ENCODE assay signal across 9 mouse cellular contexts in the genomic region with DNA sequence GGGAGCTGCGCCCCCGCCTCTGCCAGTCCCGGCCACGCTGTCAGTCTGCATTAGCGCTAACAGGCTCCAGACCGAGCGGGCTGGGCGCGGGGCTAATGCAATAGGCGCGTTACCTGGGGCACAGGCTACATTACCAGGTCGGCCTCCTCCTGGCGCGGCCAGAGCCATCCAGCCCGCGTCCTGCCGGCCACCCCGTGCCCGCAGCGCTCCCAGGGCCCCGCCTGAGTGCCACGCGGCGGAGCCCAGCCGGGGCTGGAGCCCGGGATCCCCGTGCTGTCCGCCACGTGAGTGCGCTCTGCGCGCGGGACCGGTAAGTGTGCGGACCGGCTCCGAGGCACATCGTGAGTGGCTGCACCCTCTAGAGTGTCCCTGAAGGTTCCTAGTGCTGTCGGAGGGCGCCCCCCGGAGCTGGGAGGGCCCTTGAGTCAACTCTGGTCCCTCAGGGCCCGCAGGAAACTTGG. TPM values are rescaled to one million over a fixed set of nuclear protein-coding genes. Genes with fewer than 3 reads are reported as not detected.
DNase-seq lines count a peak whose midpoint lies in the region; ATAC-seq lines count a peak whose summit lies in the region.
"Had no signal": no experiment of that assay in that cellular context is flagged by ENCODE, and none has a peak within 500 bp of the region (broad histone marks: within the 10 kb centered on the region; RNA-seq: fewer than 3 reads in every experiment).

No protein-coding gene starts in this region.

- peak; percentile 50 for ATAC-seq in granulocyte monocyte progenitor cell, adult 5-6 weeks (replicated peaks; ENCODE audit: poor library complexity, severe bottlenecking)
- ATAC-seq in liver, embryonic 13.5 days (ENCODE audit: low read depth) = no peak

- H3K9me3 ChIP-seq in heart, embryonic 10.5 days = no peaks in the 10 kb centered on the region
- no peaks in the 10 kb centered on the region for H3K9me3 ChIP-seq in liver, embryonic 13.5 days (replicated peaks)

- peak overlapping the region; percentile 63 for H3K4me3 ChIP-seq in heart, embryonic 10.5 days
- H3K4me3 ChIP-seq in liver, embryonic 13.5 days (replicated peaks) = no peak overlapping the region; the same call in 1 of the 2 replicates

- DNase-seq in heart, embryonic 10.5 days (ENCODE audit: low spot score) = no peak
- no peak for DNase-seq in heart, postnatal 25 days (ENCODE audit: low spot score)
- DNase-seq in R1 (ENCODE audit: low read depth, low spot score) = peak; percentile 24
- no peak for DNase-seq in liver, embryonic 13.5 days
- DNase-seq in right cerebral cortex, postnatal 36 days (ENCODE audit: low spot score in 2 of 2) = no peak
- DNase-seq in urinary bladder, postnatal 14 days (ENCODE audit: low spot score) = no peak
- no peak for DNase-seq in cerebellum, adult 9-11 months

- H3K27me3 ChIP-seq in heart, embryonic 10.5 days (ENCODE audit: insufficient read depth, poor library complexity, severe bottlenecking) = peaks cover 90% of the 10 kb centered on the region
- peaks cover 50% of the 10 kb centered on the region for H3K27me3 ChIP-seq in liver, embryonic 13.5 days
- H3K27me3 ChIP-seq: CH12.LX had no signal

- H3K9ac ChIP-seq in liver, embryonic 13.5 days = no peak overlapping the region

- 0 out of 2 replicates have a peak overlapping the region, but pooled peaks have one; percentile 19 for H3K4me2 ChIP-seq in liver, embryonic 13.5 days

- H3K4me1 ChIP-seq in heart, embryonic 10.5 days = peaks cover 17% of the 10 kb centered on the region
- no peaks in the 10 kb centered on the region for H3K4me1 ChIP-seq in liver, embryonic 13.5 days (replicated peaks)

- H3K27ac ChIP-seq in heart, embryonic 10.5 days = 0 out of 2 replicates have a peak overlapping the region, but pooled peaks have one; percentile 12
- no peak overlapping the region for H3K27ac ChIP-seq in liver, embryonic 13.5 days

- intact Hi-C loops in heart, postnatal 25 days (cut with DNase I) = no loop called here

- H3K36me3 ChIP-seq in heart, embryonic 10.5 days = no peaks in the 10 kb centered on the region
- no peaks in the 10 kb centered on the region for H3K36me3 ChIP-seq in liver, embryonic 13.5 days

- 1% methylated on average over 42 of the region's 42 CpGs for WGBS in heart, embryonic 10.5 days
- WGBS in liver, embryonic 13.5 days (ENCODE audit: insufficient replicate concordance) = 3% methylated on average over 42 of the region's 42 CpGs

RNA-seq across cellular contexts. Expression of a gene that starts 0.6 kb away (rescaled TPM):
- 0.05 and 0.11 TPM in 2 replicates for polyA plus RNA-seq in heart, embryonic 10.5 days (2016; fragmentation: Nextera tagmentation; extraction: Ambion mirVana)
- under 1 TPM; 0.05 to 0.08 TPM for total RNA-seq in heart, postnatal 25 days (2021)
- total RNA-seq in granulocyte monocyte progenitor cell, adult 5-6 weeks (2014; fragmentation: Nextera tagmentation) = not detected in 2 replicates
- not detected in 2 replicates for total RNA-seq in granulocyte monocyte progenitor cell, adult 5-6 weeks (2017)
- polyA plus RNA-seq in liver, embryonic 13.5 days (2015; fragmentation: Nextera tagmentation; extraction: Ambion mirVana) = not detected in 2 replicates
- total RNA-seq: CH12.LX had no signal

RNA-seq across cellular contexts. Expression of a gene that starts 59.3 kb away (rescaled TPM):
- 0.26 TPM in 1 of 2 replicates, not detected in the other for polyA plus RNA-seq in heart, embryonic 10.5 days (2016; fragmentation: Nextera tagmentation; extraction: Ambion mirVana)
- total RNA-seq in heart, postnatal 25 days (2021) = not detected
- total RNA-seq in granulocyte monocyte progenitor cell, adult 5-6 weeks (2014; fragmentation: Nextera tagmentation) = 4.2 TPM in 1 of 2 replicates, not detected in the other
- total RNA-seq in granulocyte monocyte progenitor cell, adult 5-6 weeks (2017) = 0.98 and 1.7 TPM in 2 replicates
- polyA plus RNA-seq in liver, embryonic 13.5 days (2015; fragmentation: Nextera tagmentation; extraction: Ambion mirVana) = not detected in 2 replicates
- total RNA-seq: CH12.LX had no signal
